Mouse (Mus musculus) left cerebral cortex, adult 11 months (tissue): ENCODE measurements around the gene F2rl1.
A peak's percentile ranks its signal among the peaks of the same experiment; 100 is the strongest.
"Not testable (repeated sequence)": the region's sequence is repeated elsewhere in the genome, so short reads cannot be mapped to it uniquely, and the experiment has no call there.

ENCODE experiments used
- DNase-seq: peaks from one replicate; pipeline ENCODE4 v3.0.0; 2022; ENCODE audit warnings: low spot score

Gene F2rl1

GRCm38 (mm10) chr13:95533640-95534039, 8.6 kb upstream of the F2rl1 start:
- no peak for DNase-seq

GRCm38 (mm10) chr13:95533121-95533520, 8.1 kb upstream of the F2rl1 start:
- DNase-seq: not testable (repeated sequence)

GRCm38 (mm10) chr13:95531273-95532045, 6.4 kb upstream of the F2rl1 start:
- DNase-seq: no peak

- DNase-seq: no peak
Observed at GRCm38 (mm10) chr13:95529246-95529645, 4.2 kb upstream of the F2rl1 start.

GRCm38 (mm10) chr13:95524424-95524673, 678 bp downstream of the F2rl1 start:
- DNase-seq: no peak

- DNase-seq: no peak
Observed at GRCm38 (mm10) chr13:95523659-95524423, 1.2 kb downstream of the F2rl1 start.

GRCm38 (mm10) chr13:95522176-95522575, 2.9 kb downstream of the F2rl1 start:
- no peak for DNase-seq

- no peak for DNase-seq
Observed at GRCm38 (mm10) chr13:95521029-95521428, 4.0 kb downstream of the F2rl1 start.

- DNase-seq: no peak
Observed at GRCm38 (mm10) chr13:95514756-95515155, 10.3 kb downstream of the F2rl1 start.

- no peak for DNase-seq
Observed at GRCm38 (mm10) chr13:95510054-95510453, 15.0 kb downstream of the F2rl1 start.

GRCm38 (mm10) chr13:95503279-95503917, 21.6 kb downstream of the F2rl1 start:
- DNase-seq: no peak

- no peak for DNase-seq
Observed at GRCm38 (mm10) chr13:95496601-95497000, 28.4 kb downstream of the F2rl1 start.

GRCm38 (mm10) chr13:95494812-95495211, 30.2 kb downstream of the F2rl1 start:
- no peak for DNase-seq

GRCm38 (mm10) chr13:95493296-95493695, 31.7 kb downstream of the F2rl1 start:
- DNase-seq: no peak

GRCm38 (mm10) chr13:95491327-95491726, 33.7 kb downstream of the F2rl1 start:
- no peak for DNase-seq

- no peak for DNase-seq
Observed at GRCm38 (mm10) chr13:95484664-95485063, 40.4 kb downstream of the F2rl1 start.

- peak; percentile 54 for DNase-seq
Observed at GRCm38 (mm10) chr13:95481428-95481827, 43.6 kb downstream of the F2rl1 start.

- no peak for DNase-seq
Observed at GRCm38 (mm10) chr13:95478671-95479413, 46.2 kb downstream of the F2rl1 start, which contains the start of gene S100z. S100z (minus strand) TSS chr13:95478721.

- no peak for DNase-seq
Observed at GRCm38 (mm10) chr13:95477173-95477572, 47.9 kb downstream of the F2rl1 start.

- DNase-seq: no peak
Observed at GRCm38 (mm10) chr13:95475124-95475523, 49.9 kb downstream of the F2rl1 start.

GRCm38 (mm10) chr13:95474294-95474693, 50.7 kb downstream of the F2rl1 start:
- no peak for DNase-seq

- DNase-seq: no peak
Observed at GRCm38 (mm10) chr13:95470970-95471369, 54.1 kb downstream of the F2rl1 start.
